Mouse (Mus musculus) testis, adult 2 months (tissue): Measurements from ENCODE around the gene Nrl.

Experiments used
- CTCF ChIP-seq: fragments of 200-500 bp; IDR thresholded peaks from 2 replicates; pipeline ENCODE4 v1.5.1; 2012; ENCODE audit warnings: low read depth, mild to moderate bottlenecking, inconsistent platforms, low read length, moderate library complexity; ENCODE audit not compliant: control insufficient read depth, insufficient read depth, insufficient replicate concordance
- POLR2A ChIP-seq: fragments of 200-500 bp; IDR thresholded peaks from 2 replicates; pipeline ENCODE4 v1.6.1; 2012; ENCODE audit warnings: low read depth, mild to moderate bottlenecking, inconsistent platforms, low read length, moderate library complexity; ENCODE audit not compliant: control insufficient read depth

DNA sequence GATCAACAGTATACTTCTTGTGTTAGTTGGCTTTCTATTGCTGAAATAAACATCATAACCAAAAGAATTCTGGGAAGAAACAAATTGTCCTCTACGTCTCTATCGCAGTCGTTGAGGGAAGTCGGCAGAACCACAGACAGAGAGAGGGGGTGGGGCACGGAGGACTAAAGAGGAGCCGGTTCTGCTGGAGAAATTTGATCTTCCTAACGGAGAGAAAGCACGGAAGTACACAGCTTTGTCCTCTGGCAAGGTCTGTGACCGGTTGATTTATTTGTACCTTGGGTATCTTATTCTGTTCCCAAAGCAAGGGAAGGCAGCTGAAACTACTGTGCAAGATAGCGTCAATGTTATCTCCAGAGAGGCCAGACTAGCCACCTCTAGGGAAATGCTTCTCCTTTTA lies 54.0 kb downstream of the Nrl start:
- TF ChIP-seq CTCF (no peak), POLR2A (no peak)
